In genomic region chr19:12597073-12597405, GRCm38 (mm10) we compare ENCODE assay signal across 11 mouse cellular contexts. TPM values are rescaled to one million over a fixed set of nuclear protein-coding genes. Genes with fewer than 3 reads are reported as not detected.
A peak's percentile ranks its signal among the peaks of the same experiment; 100 is the strongest.
DNase-seq lines count a peak whose midpoint lies in the region; ATAC-seq lines count a peak whose summit lies in the region.
"Had no signal": no experiment of that assay in that cellular context is flagged by ENCODE, and none has a peak within 500 bp of the region (broad histone marks: within the 10 kb centered on the region; RNA-seq: fewer than 3 reads in every experiment).

No protein-coding gene starts in this region.

- peaks cover 19% of the 10 kb centered on the region for H3K27me3 ChIP-seq in erythroblast, embryonic 14.5 days (ENCODE audit: control insufficient read depth)
- no peaks in the 10 kb centered on the region for H3K27me3 ChIP-seq in kidney, embryonic 16.5 days (ENCODE audit: insufficient read depth, low read length)
- no peaks in the 10 kb centered on the region for H3K27me3 ChIP-seq in neural tube, embryonic 15.5 days (replicated peaks)

- no peaks in the 10 kb centered on the region for H3K9me3 ChIP-seq in erythroblast, embryonic 14.5 days (ENCODE audit: control insufficient read depth, low read length)
- no peaks in the 10 kb centered on the region for H3K9me3 ChIP-seq in kidney, embryonic 16.5 days (ENCODE audit: low read length)
- no peaks in the 10 kb centered on the region for H3K9me3 ChIP-seq in neural tube, embryonic 15.5 days (replicated peaks)

- 61% methylated on average over 3 of the region's 3 CpGs for WGBS in kidney, embryonic 16.5 days
- WGBS in neural tube, embryonic 15.5 days, result 53% methylated on average over 3 of the region's 3 CpGs

- H3K27ac ChIP-seq in kidney, embryonic 16.5 days (ENCODE audit: low read length), result peak overlapping the region; percentile 87; the same call in 1 of the 2 replicates
- H3K27ac ChIP-seq in neural tube, embryonic 15.5 days (replicated peaks), result peak overlapping the region; percentile 91

- peak overlapping the region; percentile 81 for H3K9ac ChIP-seq in kidney, embryonic 16.5 days (replicated peaks; ENCODE audit: low read length)
- peak overlapping the region; percentile 86 for H3K9ac ChIP-seq in neural tube, embryonic 15.5 days (replicated peaks)

- H3K4me3 ChIP-seq in erythroblast, embryonic 14.5 days (replicated peaks), result peak overlapping the region; percentile 15
- H3K4me3 ChIP-seq in kidney, embryonic 16.5 days (ENCODE audit: low read length), result peak overlapping the region; percentile 73
- peak overlapping the region; percentile 84 for H3K4me3 ChIP-seq in neural tube, embryonic 15.5 days (replicated peaks)

- ATAC-seq in erythroblast, adult 5-6 weeks (replicated peaks; ENCODE audit: low FRiP score, poor library complexity, severe bottlenecking), result no peak
- no peak for ATAC-seq in kidney, embryonic 16.5 days (ENCODE audit: low FRiP score, low TSS enrichment)
- ATAC-seq in neural tube, embryonic 15.5 days (ENCODE audit: low FRiP score), result 0 out of 2 replicates have a peak, but pooled peaks have one; percentile 14

- H3K36me3 ChIP-seq in erythroblast, embryonic 14.5 days (ENCODE audit: control insufficient read depth), result no peaks in the 10 kb centered on the region; the same call in 1 of the 2 replicates
- no peaks in the 10 kb centered on the region for H3K36me3 ChIP-seq in kidney, embryonic 16.5 days (ENCODE audit: insufficient read depth, low read length)
- no peaks in the 10 kb centered on the region for H3K36me3 ChIP-seq in neural tube, embryonic 15.5 days

- H3K4me1 ChIP-seq in erythroblast, embryonic 14.5 days (ENCODE audit: control insufficient read depth), result peaks cover 11% of the 10 kb centered on the region
- peaks cover 11% of the 10 kb centered on the region for H3K4me1 ChIP-seq in kidney, embryonic 16.5 days (ENCODE audit: insufficient read depth, low read length)
- H3K4me1 ChIP-seq in neural tube, embryonic 15.5 days, result peaks cover 13% of the 10 kb centered on the region

- H3K4me2 ChIP-seq in kidney, embryonic 16.5 days (replicated peaks; ENCODE audit: low read depth, low read length), result peak overlapping the region; percentile 99
- H3K4me2 ChIP-seq in neural tube, embryonic 15.5 days, result peak overlapping the region; percentile 91

- DNase-seq in lung, postnatal 10 days, result peak; percentile 18
- DNase-seq in lung, adult 18-20 months, result no peak
- DNase-seq in cerebellum, postnatal 4 days (ENCODE audit: low spot score in 2 of 2), result no peak
- DNase-seq in heart, postnatal 4 days, result no peak
- DNase-seq: adrenal gland, adult 8-10 months had no signal

RNA-seq across cellular contexts. Expression of gene Gm4952, which starts 2.7 kb away (rescaled TPM):
- not detected in 2 replicates for polyA plus RNA-seq in erythroblast, embryonic 14.5 days (2012)
- not detected in 2 replicates for total RNA-seq in erythroblast, adult 5-6 weeks (2015; ENCODE audit: low replicate concordance)
- total RNA-seq in erythroblast, adult 5-6 weeks (2017; ENCODE audit: low replicate concordance), result 0.14 TPM in 1 of 2 replicates, not detected in the other
- polyA plus RNA-seq in kidney, embryonic 16.5 days (2015; fragmentation: Nextera tagmentation; extraction: Ambion mirVana), result 0.31 and 0.49 TPM in 2 replicates
- 0.13 and 0.15 TPM in 2 replicates for polyA plus RNA-seq in neural tube, embryonic 15.5 days (2015; fragmentation: Nextera tagmentation; extraction: Ambion mirVana)
- not detected for total RNA-seq in heart, postnatal 4 days (2021)
- total RNA-seq: left cerebral cortex, postnatal 36 days had no signal
- polyA plus RNA-seq: C2C12 had no signal

RNA-seq across cellular contexts. Expression of gene Glyat, which starts 36.1 kb away (rescaled TPM):
- polyA plus RNA-seq in erythroblast, embryonic 14.5 days (2012), result not detected in 2 replicates
- not detected in 2 replicates for total RNA-seq in erythroblast, adult 5-6 weeks (2015; ENCODE audit: low replicate concordance)
- not detected in 2 replicates for total RNA-seq in erythroblast, adult 5-6 weeks (2017; ENCODE audit: low replicate concordance)
- 17.7 and 20.0 TPM in 2 replicates for polyA plus RNA-seq in kidney, embryonic 16.5 days (2015; fragmentation: Nextera tagmentation; extraction: Ambion mirVana)
- polyA plus RNA-seq in neural tube, embryonic 15.5 days (2015; fragmentation: Nextera tagmentation; extraction: Ambion mirVana), result 0.22 TPM in 1 of 2 replicates, not detected in the other
- not detected for total RNA-seq in heart, postnatal 4 days (2021)
- total RNA-seq: adrenal gland, adult 8-10 months; left cerebral cortex, postnatal 36 days had no signal

RNA-seq across cellular contexts. Expression of gene Fam111a, which starts 51.5 kb away (rescaled TPM):
- polyA plus RNA-seq in erythroblast, embryonic 14.5 days (2012), result 0.54 and 0.64 TPM in 2 replicates
- total RNA-seq in erythroblast, adult 5-6 weeks (2015; ENCODE audit: low replicate concordance), result 79.0 and 112 TPM in 2 replicates
- 78.5 and 79.9 TPM in 2 replicates for total RNA-seq in erythroblast, adult 5-6 weeks (2017; ENCODE audit: low replicate concordance)
- polyA plus RNA-seq in kidney, embryonic 16.5 days (2015; fragmentation: Nextera tagmentation; extraction: Ambion mirVana), result 24.3 and 26.0 TPM in 2 replicates
- polyA plus RNA-seq in neural tube, embryonic 15.5 days (2015; fragmentation: Nextera tagmentation; extraction: Ambion mirVana), result 6.2 and 11.7 TPM in 2 replicates
- total RNA-seq in heart, postnatal 4 days (2021), result 10 to 100 TPM; 23.1 to 23.8 TPM

Comparison
In these comparisons a context has a peak if more than half of its experiments do, and no peak if none do; other contexts are left out.
1. H3K4me3 ChIP-seq: peak in every context shown above with its lines; median percentile 84 in neural tube, embryonic 15.5 days; 73 in kidney, embryonic 16.5 days; 15 in erythroblast, embryonic 14.5 days.
2. RNA of gene Glyat, which starts 36.1 kb away (polyA plus RNA-seq): 17.7 to 20.0 TPM in kidney, embryonic 16.5 days; 0.22 TPM in neural tube, embryonic 15.5 days and not detected in erythroblast, embryonic 14.5 days; every median in the first group is over 10 times any median in the second.